Mouse (Mus musculus): ENCODE measurements around the gene Gm20822. TPM values are rescaled to one million over a fixed set of nuclear protein-coding genes. Genes with fewer than 3 reads are reported as not detected.
"Not testable (repeated sequence)": the region's sequence is repeated elsewhere in the genome, so short reads cannot be mapped to it uniquely, and the experiment has no call there.

Gm20822 gene
- not detected in 2 replicates for polyA plus RNA-seq (2015; fragmentation: Nextera tagmentation; extraction: Ambion mirVana)

DNA sequence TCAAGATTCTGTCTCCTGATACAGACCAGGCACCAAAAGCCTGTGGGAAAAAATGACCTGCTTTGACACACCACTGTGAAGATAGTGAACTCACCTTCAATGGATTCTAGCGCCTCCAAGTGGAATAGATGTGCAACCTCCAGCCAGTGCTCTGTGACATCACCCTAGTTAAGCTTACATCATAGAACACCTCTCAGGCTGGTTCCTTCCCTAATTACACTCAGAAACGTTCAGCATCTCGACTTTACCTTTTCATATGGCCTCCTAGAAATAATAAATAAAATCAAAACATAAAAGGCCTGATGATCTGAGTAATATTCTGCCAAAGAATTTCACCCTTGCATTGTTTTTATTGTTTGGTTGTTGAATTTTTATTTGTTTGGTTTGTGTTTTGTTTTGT lies at the start of gene Gm20822:
Gene Gm20822 (minus strand): TSS at position 101 of the 400 bp plus-strand sequence.
- not testable (repeated sequence) for H3K9me3 ChIP-seq; H3K4me1 ChIP-seq (replicated peaks); H3K4me2 ChIP-seq (replicated peaks); H3K4me3 ChIP-seq (replicated peaks); H3K27ac ChIP-seq; H3K27me3 ChIP-seq (replicated peaks); H3K9ac ChIP-seq; H3K36me3 ChIP-seq; ATAC-seq
- WGBS, result no CpG with 5 or more reads among the region's 3 CpGs

All from intestine, embryonic 15.5 days (tissue).